Mouse (Mus musculus): ENCODE data around the gene Vmn2r92. TPM values are rescaled to one million over a fixed set of nuclear protein-coding genes. Genes with fewer than 3 reads are reported as not detected.

Vmn2r92 gene
- total and polyA plus RNA-seq, 3 experiments: 0.03 TPM; not detected in 2

- no peaks in the 10 kb centered on the region for H3K36me3 ChIP-seq (ENCODE audit: control insufficient read depth in 1 of 2, insufficient read depth in 2 of 2, low read length in 2 of 2)
- H3K27me3 ChIP-seq (ENCODE audit: control insufficient read depth in 1 of 2, insufficient read depth in 2 of 2, low read length in 2 of 2): no peaks in the 10 kb centered on the region
- H3K9me3 ChIP-seq (replicated peaks; ENCODE audit: insufficient read depth, low read length): no peaks in the 10 kb centered on the region
- no peaks in the 10 kb centered on the region for H3K79me2 ChIP-seq (ENCODE audit: control insufficient read depth, insufficient read depth, low read length, poor library complexity)
- no peak overlapping the region for H3K9ac ChIP-seq (ENCODE audit: control insufficient read depth, low read depth, low read length, poor library complexity, severe bottlenecking)
- H3K4me3 ChIP-seq (ENCODE audit: control insufficient read depth in 1 of 2, insufficient read depth in 1 of 2, low read depth in 2 of 2, low read length in 2 of 2): no peak overlapping the region
- H3K4me1 ChIP-seq (ENCODE audit: control insufficient read depth in 1 of 2, insufficient read depth in 2 of 2, low read length in 2 of 2): no peaks in the 10 kb centered on the region
- no peak for TF ChIP-seq RCOR1 (IDR thresholded peaks at IDR 0.05; ENCODE audit: low read depth, low read length)
- no peak for TF ChIP-seq USF2 (IDR thresholded peaks at IDR 0.05; ENCODE audit: borderline replicate concordance in 1 of 2, insufficient read depth in 1 of 2, low read depth in 1 of 2, low read length in 2 of 2)
- no peak for TF ChIP-seq NELFE (IDR thresholded peaks at IDR 0.05; ENCODE audit: low read depth, low read length)
- TF ChIP-seq GABPA (IDR thresholded peaks at IDR 0.05; ENCODE audit: low read depth, low read length): no peak
- no peak for TF ChIP-seq ZMIZ1 (IDR thresholded peaks at IDR 0.05; ENCODE audit: low read depth, low read length)
- no peak for TF ChIP-seq TBP (IDR thresholded peaks at IDR 0.05; ENCODE audit: low read depth, low read length)
- no peak for TF ChIP-seq JUND (IDR thresholded peaks at IDR 0.05; ENCODE audit: low read depth, low read length)
- TF ChIP-seq ZNF384 (IDR thresholded peaks at IDR 0.05; ENCODE audit: low read depth, low read length): no peak
- no peak for TF ChIP-seq BHLHE40 (IDR thresholded peaks at IDR 0.05; ENCODE audit: borderline replicate concordance, low read depth, low read length)
- TF ChIP-seq ETS1 (IDR thresholded peaks at IDR 0.05; ENCODE audit: low read depth, low read length): no peak
- TF ChIP-seq E2F4 (IDR thresholded peaks at IDR 0.05; ENCODE audit: borderline replicate concordance, low read depth, low read length): no peak
- TF ChIP-seq SIN3A (IDR thresholded peaks at IDR 0.05; ENCODE audit: low read length): no peak
- TF ChIP-seq MYC (IDR thresholded peaks at IDR 0.05; ENCODE audit: low read depth, low read length): no peak
- TF ChIP-seq USF1 (IDR thresholded peaks at IDR 0.05; ENCODE audit: low read depth, low read length): no peak
- no peak for TF ChIP-seq CHD2 (IDR thresholded peaks at IDR 0.05; ENCODE audit: low read length)
- TF ChIP-seq POLR2A (IDR thresholded peaks at IDR 0.05; ENCODE audit: control insufficient read depth in 1 of 2, insufficient read depth in 1 of 2, low read depth in 1 of 2, low read length in 2 of 2, poor library complexity in 1 of 2): no peak
- no peak for TF ChIP-seq MEF2A (IDR thresholded peaks at IDR 0.05; ENCODE audit: extremely low read depth, insufficient replicate concordance, low read depth, low read length, poor library complexity, severe bottlenecking)
- no peak for TF ChIP-seq EP300 (IDR thresholded peaks at IDR 0.05; ENCODE audit: low read depth in 1 of 2, low read length in 2 of 2)
- TF ChIP-seq SMC3 (IDR thresholded peaks at IDR 0.05; ENCODE audit: low read depth, low read length): no peak
- no peak for TF ChIP-seq POLR2AphosphoS5 (IDR thresholded peaks at IDR 0.05; ENCODE audit: borderline replicate concordance, low read depth, low read length)
- no peak for DNase-seq (ENCODE audit: low read depth, low spot score)
- no peak overlapping the region for H3K27ac ChIP-seq (ENCODE audit: control insufficient read depth, low read depth, low read length)
Observed at GRCm38 (mm10) chr17:18231996-18232395, 80.3 kb downstream of the Vmn2r92 start.

GRCm38 (mm10) chr17:18236931-18237330 lies 85.2 kb downstream of the Vmn2r92 start:
- no peaks in the 10 kb centered on the region for H3K9me3 ChIP-seq (replicated peaks; ENCODE audit: insufficient read depth, low read length)
- no peaks in the 10 kb centered on the region for H3K79me2 ChIP-seq (ENCODE audit: control insufficient read depth, insufficient read depth, low read length, poor library complexity)
- H3K27me3 ChIP-seq (ENCODE audit: control insufficient read depth in 1 of 2, insufficient read depth in 2 of 2, low read length in 2 of 2): no peaks in the 10 kb centered on the region
- H3K27ac ChIP-seq (ENCODE audit: control insufficient read depth, low read depth, low read length): no peak overlapping the region
- no peak for TF ChIP-seq MEF2A (IDR thresholded peaks at IDR 0.05; ENCODE audit: extremely low read depth, insufficient replicate concordance, low read depth, low read length, poor library complexity, severe bottlenecking)
- no peak for TF ChIP-seq GABPA (IDR thresholded peaks at IDR 0.05; ENCODE audit: low read depth, low read length)
- no peak for TF ChIP-seq CTCF (IDR thresholded peaks at IDR 0.05 in 2 of 3, conservative IDR thresholded peaks at IDR 0.05 in 1 of 3; ENCODE audit: control insufficient read depth in 1 of 3, insufficient read depth in 1 of 3, low read depth in 2 of 3, low read length in 3 of 3, poor library complexity in 1 of 3, severe bottlenecking in 1 of 3)
- no peak for TF ChIP-seq ZC3H11A (IDR thresholded peaks at IDR 0.05; ENCODE audit: low read depth, low read length)
- TF ChIP-seq ZNF384 (IDR thresholded peaks at IDR 0.05; ENCODE audit: low read depth, low read length): no peak
- TF ChIP-seq MAFK (IDR thresholded peaks at IDR 0.05; ENCODE audit: borderline replicate concordance, low read depth, low read length): no peak
- TF ChIP-seq CHD2 (IDR thresholded peaks at IDR 0.05; ENCODE audit: low read length): no peak
- TF ChIP-seq NRF1 (IDR thresholded peaks at IDR 0.05; ENCODE audit: insufficient read depth, low read depth, low read length, poor library complexity, severe bottlenecking): no peak
- TF ChIP-seq POLR2A (IDR thresholded peaks at IDR 0.05; ENCODE audit: control insufficient read depth in 1 of 2, insufficient read depth in 1 of 2, low read depth in 1 of 2, low read length in 2 of 2, poor library complexity in 1 of 2): no peak
- TF ChIP-seq RCOR1 (IDR thresholded peaks at IDR 0.05; ENCODE audit: low read depth, low read length): no peak
- TF ChIP-seq EP300 (IDR thresholded peaks at IDR 0.05; ENCODE audit: low read depth in 1 of 2, low read length in 2 of 2): no peak
- no peak for TF ChIP-seq JUND (IDR thresholded peaks at IDR 0.05; ENCODE audit: low read depth, low read length)
- no peak for TF ChIP-seq SMC3 (IDR thresholded peaks at IDR 0.05; ENCODE audit: low read depth, low read length)
- no peak for TF ChIP-seq MAZ (IDR thresholded peaks at IDR 0.05; ENCODE audit: low read depth, low read length)
- TF ChIP-seq ELF1 (IDR thresholded peaks at IDR 0.05; ENCODE audit: low read depth, low read length): no peak
- TF ChIP-seq MYB (IDR thresholded peaks at IDR 0.05; ENCODE audit: low read depth, low read length): no peak
- TF ChIP-seq GATA1 (IDR thresholded peaks at IDR 0.05; ENCODE audit: low read depth, low read length): no peak
- no peak for TF ChIP-seq RAD21 (IDR thresholded peaks at IDR 0.05; ENCODE audit: low read depth, low read length)
- no peak for TF ChIP-seq E2F4 (IDR thresholded peaks at IDR 0.05; ENCODE audit: borderline replicate concordance, low read depth, low read length)
- no peak for TF ChIP-seq POLR2AphosphoS5 (IDR thresholded peaks at IDR 0.05; ENCODE audit: borderline replicate concordance, low read depth, low read length)
- no peak overlapping the region for H3K9ac ChIP-seq (ENCODE audit: control insufficient read depth, low read depth, low read length, poor library complexity, severe bottlenecking)
- no peaks in the 10 kb centered on the region for H3K4me1 ChIP-seq (ENCODE audit: control insufficient read depth in 1 of 2, insufficient read depth in 2 of 2, low read length in 2 of 2)
- H3K4me3 ChIP-seq (ENCODE audit: control insufficient read depth in 1 of 2, insufficient read depth in 1 of 2, low read depth in 2 of 2, low read length in 2 of 2): no peak overlapping the region
- H3K36me3 ChIP-seq (ENCODE audit: control insufficient read depth in 1 of 2, insufficient read depth in 2 of 2, low read length in 2 of 2): no peaks in the 10 kb centered on the region
- DNase-seq (ENCODE audit: low read depth, low spot score): no peak
